Mouse (Mus musculus): ENCODE results near the gene Ube2j2. TPM values are rescaled to one million over a fixed set of nuclear protein-coding genes. Genes with fewer than 3 reads are reported as not detected.

Ube2j2 gene
- polyA plus RNA-seq (2015; fragmentation: Nextera tagmentation; extraction: Ambion mirVana), result 68.1 and 70.3 TPM in 2 replicates

DNA sequence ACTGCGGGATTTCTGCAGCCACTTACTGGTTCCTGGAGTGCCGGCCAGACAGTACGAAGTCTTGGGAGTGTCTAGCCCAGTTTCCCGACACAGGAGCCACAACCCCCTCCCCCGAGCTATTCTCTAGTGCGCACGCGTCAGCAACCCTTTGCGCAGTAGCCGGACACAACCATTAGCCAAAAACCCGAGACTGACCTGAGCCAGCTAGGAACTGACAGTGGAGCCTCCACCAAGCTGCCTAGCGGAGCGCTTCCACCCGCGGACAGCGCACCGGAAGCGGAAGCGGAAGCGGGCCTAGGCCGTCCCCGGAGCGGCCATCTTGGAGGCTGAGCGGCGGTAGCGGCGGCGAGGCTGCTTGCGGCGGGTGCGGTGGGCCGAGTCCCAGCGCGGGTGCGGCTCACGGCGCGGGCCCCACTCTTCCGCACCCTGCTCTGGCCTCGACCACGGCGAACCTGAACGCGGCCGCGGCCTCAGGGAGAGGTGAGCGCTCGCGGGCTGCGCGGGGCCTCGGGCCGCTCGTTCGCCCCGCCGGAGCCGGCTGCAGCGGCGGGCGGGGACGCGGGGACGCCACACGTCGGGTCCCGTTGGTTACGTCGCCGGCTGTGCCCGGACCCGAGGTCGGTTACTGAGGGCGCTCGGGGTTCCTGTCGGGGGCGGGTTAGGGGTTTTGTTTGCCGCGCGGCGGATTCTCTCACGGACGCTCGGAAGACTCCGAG, at the start of gene Ube2j2:
TSS of gene Ube2j2 (plus strand) at position 298 of the 716 bp plus-strand sequence.
- peaks cover 22% of the 10 kb centered on the region; the same call in 1 of the 2 replicates for H3K27me3 ChIP-seq

DNA sequence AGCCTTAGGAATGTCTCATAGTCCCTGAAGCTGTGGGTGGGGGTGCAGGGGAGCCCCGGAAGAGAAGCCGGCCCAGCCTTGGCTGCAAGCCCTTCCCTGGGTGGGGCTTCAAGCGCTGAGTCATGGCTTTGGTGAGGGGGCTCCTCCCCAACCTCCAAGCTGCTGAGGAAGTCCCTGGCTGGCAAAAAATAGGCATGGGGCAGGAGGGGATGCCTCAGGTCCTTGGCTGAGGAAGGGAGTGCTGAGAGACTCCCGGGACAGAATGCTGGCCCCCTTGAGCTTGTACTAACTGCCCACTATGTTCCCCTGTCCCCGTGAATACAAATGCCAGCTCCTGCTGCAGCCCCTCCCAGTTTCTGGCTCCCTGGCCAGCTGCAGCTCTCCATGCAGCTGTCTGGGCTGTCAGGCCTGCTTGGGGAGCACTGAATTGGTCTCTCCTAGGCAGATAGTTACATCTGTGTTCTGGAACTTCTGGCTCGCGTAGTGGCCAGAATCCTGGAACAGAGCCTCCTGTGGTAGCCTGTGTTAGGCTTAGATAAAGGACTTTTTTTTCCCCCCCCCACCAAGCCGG, 49.2 kb upstream of the Ube2j2 start:
- 7% methylated on average over 8 of the region's 8 CpGs for WGBS (ENCODE audit: insufficient replicate concordance)
- H3K9ac ChIP-seq, result peak overlapping the region; percentile 95
- H3K4me1 ChIP-seq (replicated peaks), result peaks cover 57% of the 10 kb centered on the region
- no peaks in the 10 kb centered on the region for H3K27me3 ChIP-seq
- H3K27ac ChIP-seq, result peak overlapping the region; percentile 97
- peak overlapping the region; percentile 100 for H3K4me2 ChIP-seq
- DNase-seq, result peak; percentile 72
- peak overlapping the region; percentile 95 for H3K4me3 ChIP-seq (replicated peaks)
- no peaks in the 10 kb centered on the region for H3K9me3 ChIP-seq (replicated peaks)
- ATAC-seq (ENCODE audit: low read depth), result peak; percentile 57
- peaks cover 43% of the 10 kb centered on the region for H3K36me3 ChIP-seq

More for the DNA sequence above, at the start of gene Ube2j2:
- Histone ChIP-seq H3K9me3 (replicated peaks) (no peaks in the 10 kb centered on the region), H3K9ac (peak within 1 kb of the TSS; percentile 94), H3K27ac (peak within 1 kb of the TSS; percentile 76), H3K4me3 (replicated peaks) (peak within 1 kb of the TSS; percentile 90), H3K4me2 (peak within 1 kb of the TSS; percentile 82), H3K36me3 (peaks cover 26% of the 10 kb centered on the region), H3K4me1 (replicated peaks) (peaks cover 43% of the 10 kb centered on the region)
- under 1% methylated on average over 85 of the region's 85 CpGs for WGBS (ENCODE audit: insufficient replicate concordance)
- ATAC-seq (ENCODE audit: low read depth), result peak; percentile 97
- peak; percentile 86 for DNase-seq

DNA sequence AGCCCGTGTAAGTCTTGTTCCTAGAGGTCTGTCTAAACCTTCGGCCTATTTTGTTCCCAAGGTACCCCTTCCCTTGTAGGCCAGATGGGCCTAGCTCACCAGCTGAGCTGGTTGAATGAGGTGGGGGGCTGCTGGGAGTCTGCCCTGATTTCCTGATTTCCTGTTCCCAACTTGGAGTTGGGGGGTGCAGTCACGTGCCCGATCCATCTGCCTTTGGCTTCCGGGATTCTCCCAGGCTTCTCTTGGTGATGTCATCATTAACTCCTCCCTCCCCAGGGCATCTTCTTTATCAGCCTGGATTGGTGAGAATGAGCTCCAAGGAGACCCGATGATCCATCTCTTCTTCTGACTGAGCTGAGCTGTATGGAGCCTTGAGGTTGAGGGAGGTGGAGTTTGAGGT, 48.4 kb upstream of the Ube2j2 start:
- Histone ChIP-seq H3K36me3 (peaks cover 43% of the 10 kb centered on the region), H3K9me3 (replicated peaks) (no peaks in the 10 kb centered on the region), H3K4me2 (peak overlapping the region; percentile 100), H3K27ac (0 out of 2 replicates have a peak overlapping the region, but pooled peaks have one; percentile 97), H3K27me3 (no peaks in the 10 kb centered on the region), H3K4me1 (replicated peaks) (peaks cover 49% of the 10 kb centered on the region), H3K9ac (peak overlapping the region; percentile 95; the same call in 1 of the 2 replicates), H3K4me3 (replicated peaks) (0 out of 2 replicates have a peak overlapping the region, but pooled peaks have one; percentile 95)
- DNase-seq, result no peak
- no peak for ATAC-seq (ENCODE audit: low read depth)
- WGBS (ENCODE audit: insufficient replicate concordance), result 74% methylated on average over 6 of the region's 6 CpGs

DNA sequence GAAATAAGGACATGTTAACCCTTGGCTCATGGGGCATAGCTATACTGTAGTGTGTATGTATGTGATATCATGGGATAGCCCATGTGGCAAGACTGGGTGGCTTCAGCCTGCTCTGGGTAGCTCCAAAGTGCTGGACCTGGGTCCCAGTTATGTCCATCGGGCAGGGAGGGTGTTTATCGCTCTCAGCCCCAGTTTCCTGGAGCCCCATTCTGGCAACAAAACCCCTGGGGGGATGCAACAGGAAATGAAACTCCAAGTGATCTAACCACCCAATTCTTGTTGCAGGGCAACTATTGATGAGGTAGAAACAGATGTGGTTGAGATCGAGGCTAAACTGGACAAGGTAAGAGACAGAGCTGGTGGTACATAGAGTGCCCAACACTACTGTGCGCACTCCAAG, 47.8 kb upstream of the Ube2j2 start:
- no peak for ATAC-seq (ENCODE audit: low read depth)
- H3K9ac ChIP-seq, result no peak overlapping the region

DNA sequence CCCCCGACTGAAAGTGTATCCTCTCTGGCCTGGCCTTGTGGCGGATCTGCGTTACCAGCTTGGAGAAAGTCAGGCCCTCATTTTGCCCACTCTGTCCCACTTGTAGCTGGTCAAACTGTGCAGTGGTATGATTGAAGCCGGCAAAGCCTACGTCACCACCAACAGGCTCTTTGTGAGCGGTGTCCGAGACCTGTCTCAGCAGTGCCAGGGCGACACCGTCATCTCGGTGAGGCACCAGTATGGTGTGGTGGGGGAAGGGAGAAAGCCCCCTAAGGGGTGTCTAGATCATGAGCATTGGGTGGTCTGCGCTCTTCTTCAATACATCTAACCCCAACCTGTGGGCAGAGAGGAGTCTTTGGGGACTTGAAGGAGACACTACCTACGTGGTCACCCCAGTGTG, 47.2 kb upstream of the Ube2j2 start:
- Histone ChIP-seq H3K27me3 (no peaks in the 10 kb centered on the region), H3K4me3 (replicated peaks) (no peak overlapping the region), H3K9me3 (replicated peaks) (no peaks in the 10 kb centered on the region), H3K27ac (no peak overlapping the region), H3K4me2 (no peak overlapping the region), H3K9ac (no peak overlapping the region), H3K36me3 (peaks cover 54% of the 10 kb centered on the region), H3K4me1 (replicated peaks) (peaks cover 36% of the 10 kb centered on the region)
- ATAC-seq (ENCODE audit: low read depth) (no peak), DNase-seq (no peak)
- 90% methylated on average over 12 of the region's 12 CpGs for WGBS (ENCODE audit: insufficient replicate concordance)

More for the DNA sequence above, 47.8 kb upstream of the Ube2j2 start:
- Histone ChIP-seq H3K27me3 (no peaks in the 10 kb centered on the region), H3K36me3 (peaks cover 47% of the 10 kb centered on the region), H3K9me3 (replicated peaks) (no peaks in the 10 kb centered on the region), H3K27ac (no peak overlapping the region), H3K4me2 (no peak overlapping the region), H3K4me1 (replicated peaks) (peaks cover 43% of the 10 kb centered on the region), H3K4me3 (replicated peaks) (no peak overlapping the region)
- WGBS (ENCODE audit: insufficient replicate concordance), result 75% methylated on average over 4 of the region's 4 CpGs
- no peak for DNase-seq

DNA sequence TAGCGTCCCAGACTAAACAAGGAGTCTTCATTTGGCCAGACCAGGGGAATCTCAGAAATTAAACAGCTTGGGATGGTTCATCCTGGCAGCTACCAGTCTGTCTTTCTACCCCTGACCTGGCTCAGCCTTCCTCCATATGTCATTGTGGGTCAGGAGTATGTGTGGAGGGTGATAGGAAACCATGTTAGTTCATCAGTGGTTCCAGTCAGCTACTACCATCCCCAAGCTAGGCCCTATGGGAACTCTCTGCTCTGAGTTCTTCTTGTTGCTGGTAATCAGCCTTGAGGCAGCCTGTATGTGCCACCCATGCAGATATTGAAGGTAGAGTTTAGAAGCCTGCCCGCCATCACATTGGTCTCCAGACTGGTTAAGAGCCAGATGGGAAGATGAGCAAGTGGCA, 45.3 kb upstream of the Ube2j2 start:
- no peak overlapping the region for H3K4me2 ChIP-seq
- ATAC-seq (ENCODE audit: low read depth) (no peak), DNase-seq (no peak)
- peaks cover 72% of the 10 kb centered on the region for H3K36me3 ChIP-seq
- WGBS (ENCODE audit: insufficient replicate concordance), result 82% methylated on average over 2 of the region's 2 CpGs
- no peak overlapping the region for H3K27ac ChIP-seq
- H3K27me3 ChIP-seq, result no peaks in the 10 kb centered on the region
- no peaks in the 10 kb centered on the region for H3K9me3 ChIP-seq (replicated peaks)
- no peak overlapping the region for H3K4me3 ChIP-seq (replicated peaks)
- H3K4me1 ChIP-seq (replicated peaks), result peaks cover 27% of the 10 kb centered on the region
- H3K9ac ChIP-seq, result no peak overlapping the region

GRCm38 (mm10) chr4:155899355-155899754, 44.3 kb upstream of the Ube2j2 start:
- Histone ChIP-seq H3K9me3 (replicated peaks) (0 out of 2 replicates have a peak, but pooled peaks cover 2% of the 10 kb centered on the region), H3K27ac (no peak overlapping the region), H3K36me3 (peaks cover 83% of the 10 kb centered on the region), H3K4me1 (replicated peaks) (peaks cover 17% of the 10 kb centered on the region), H3K4me3 (replicated peaks) (no peak overlapping the region), H3K27me3 (no peaks in the 10 kb centered on the region), H3K9ac (no peak overlapping the region), H3K4me2 (no peak overlapping the region)
- ATAC-seq (ENCODE audit: low read depth), result no peak
- no peak for DNase-seq
- 89% methylated on average over 7 of the region's 7 CpGs for WGBS (ENCODE audit: insufficient replicate concordance)

DNA sequence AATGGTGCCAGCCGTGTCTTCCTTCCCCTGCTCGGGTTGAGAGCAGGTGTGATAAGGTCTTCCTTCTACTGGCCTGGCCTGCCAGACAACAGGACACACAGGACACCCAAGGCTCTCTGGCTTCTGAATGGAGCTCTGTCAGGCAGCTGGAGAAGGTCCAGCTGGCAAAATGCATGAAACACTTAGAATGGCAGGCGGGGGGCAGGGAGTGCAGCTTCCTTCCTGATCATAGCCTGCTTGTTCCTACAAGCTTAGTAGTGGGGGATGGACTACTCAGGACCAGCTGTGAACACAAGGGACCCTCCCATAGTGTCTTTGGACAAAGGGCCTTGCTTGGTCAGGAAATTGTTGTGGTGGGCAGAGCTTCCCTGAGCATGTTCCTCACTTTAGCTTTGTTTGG, 42.4 kb upstream of the Ube2j2 start:
- no peak for ATAC-seq (ENCODE audit: low read depth)
- no peak overlapping the region for H3K9ac ChIP-seq
- 0 out of 2 replicates have a peak, but pooled peaks cover 3% of the 10 kb centered on the region for H3K9me3 ChIP-seq (replicated peaks)
- WGBS (ENCODE audit: insufficient replicate concordance), result 55% methylated on average over 3 of the region's 3 CpGs
- no peak overlapping the region for H3K4me3 ChIP-seq (replicated peaks)
- H3K4me1 ChIP-seq (replicated peaks), result no peaks in the 10 kb centered on the region
- no peaks in the 10 kb centered on the region for H3K27me3 ChIP-seq
- no peak for DNase-seq
- H3K36me3 ChIP-seq, result peaks cover 95% of the 10 kb centered on the region
- no peak overlapping the region for H3K4me2 ChIP-seq
- H3K27ac ChIP-seq, result no peak overlapping the region

DNA sequence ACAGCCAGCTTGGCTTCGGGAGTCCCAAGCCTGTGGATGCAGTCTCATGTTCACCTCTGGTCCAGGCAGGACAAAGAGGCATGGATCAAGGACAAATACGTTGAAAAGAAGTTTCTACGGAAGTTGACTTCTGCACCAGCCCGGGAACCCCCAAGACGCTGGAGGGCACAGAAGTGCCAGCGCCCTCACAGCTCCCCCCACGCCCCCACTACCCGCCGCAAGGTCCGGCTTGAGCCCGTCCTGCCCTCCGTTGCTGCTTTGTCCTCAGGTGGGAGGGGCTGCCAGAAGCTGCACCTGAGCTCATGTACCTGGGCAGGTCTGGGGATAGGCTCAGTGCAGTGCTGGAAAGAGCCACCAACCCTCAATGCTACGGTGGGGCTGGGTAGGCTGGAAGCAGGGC, 40.4 kb upstream of the Ube2j2 start:
- no peaks in the 10 kb centered on the region for H3K4me1 ChIP-seq (replicated peaks)
- DNase-seq (no peak), ATAC-seq (ENCODE audit: low read depth) (no peak)
- 0 out of 2 replicates have a peak, but pooled peaks cover 3% of the 10 kb centered on the region for H3K9me3 ChIP-seq (replicated peaks)
- no peak overlapping the region for H3K27ac ChIP-seq
- H3K9ac ChIP-seq, result no peak overlapping the region
- H3K27me3 ChIP-seq, result no peaks in the 10 kb centered on the region
- no peak overlapping the region for H3K4me2 ChIP-seq
- WGBS (ENCODE audit: insufficient replicate concordance), result 95% methylated on average over 13 of the region's 13 CpGs
- peaks cover 85% of the 10 kb centered on the region for H3K36me3 ChIP-seq
- H3K4me3 ChIP-seq (replicated peaks), result no peak overlapping the region

- H3K27ac ChIP-seq, result no peak overlapping the region
- H3K36me3 ChIP-seq, result peaks cover 73% of the 10 kb centered on the region
- H3K9me3 ChIP-seq (replicated peaks), result 0 out of 2 replicates have a peak, but pooled peaks cover 3% of the 10 kb centered on the region
- no peak overlapping the region for H3K4me2 ChIP-seq
- 83% methylated on average over 13 of the region's 13 CpGs for WGBS (ENCODE audit: insufficient replicate concordance)
- H3K4me3 ChIP-seq (replicated peaks), result no peak overlapping the region
- ATAC-seq (ENCODE audit: low read depth), result no peak
- H3K4me1 ChIP-seq (replicated peaks), result no peaks in the 10 kb centered on the region
- no peak overlapping the region for H3K9ac ChIP-seq
- DNase-seq, result no peak
- no peaks in the 10 kb centered on the region for H3K27me3 ChIP-seq
Observed at GRCm38 (mm10) chr4:155904318-155905102, 39.1 kb upstream of the Ube2j2 start.

GRCm38 (mm10) chr4:155905634-155906033, 38.0 kb upstream of the Ube2j2 start:
- H3K9ac ChIP-seq, result no peak overlapping the region
- peaks cover 61% of the 10 kb centered on the region for H3K36me3 ChIP-seq
- H3K9me3 ChIP-seq (replicated peaks), result 0 out of 2 replicates have a peak, but pooled peaks cover 3% of the 10 kb centered on the region
- H3K4me3 ChIP-seq (replicated peaks), result no peak overlapping the region
- ATAC-seq (ENCODE audit: low read depth), result no peak
- no peaks in the 10 kb centered on the region for H3K27me3 ChIP-seq
- no peak overlapping the region for H3K4me2 ChIP-seq
- 85% methylated on average over 13 of the region's 13 CpGs for WGBS (ENCODE audit: insufficient replicate concordance)
- H3K4me1 ChIP-seq (replicated peaks), result no peaks in the 10 kb centered on the region
- DNase-seq, result no peak
- H3K27ac ChIP-seq, result no peak overlapping the region
